Mouse (Mus musculus): ENCODE data around the gene Tmem234.

DNA sequence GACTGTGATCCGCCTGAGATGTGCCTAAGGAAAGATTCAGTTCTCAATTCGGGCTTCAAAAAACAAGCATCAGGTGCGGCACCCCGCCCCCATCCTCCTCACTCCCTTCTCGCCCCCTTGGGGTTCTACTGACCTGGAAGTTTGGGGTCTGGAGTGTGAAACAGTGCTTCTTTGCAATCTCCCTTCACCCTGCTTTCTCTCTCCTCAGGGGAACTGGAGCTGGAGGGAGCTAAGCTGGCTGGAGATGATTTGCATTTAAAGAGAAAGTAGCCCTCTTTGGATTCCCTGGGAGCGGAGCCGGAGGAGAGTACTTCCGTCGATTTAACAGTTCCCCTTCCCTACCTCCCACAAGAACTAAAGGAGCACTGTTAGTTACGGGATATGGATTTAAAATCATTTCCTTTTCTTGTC lies 23.2 kb downstream of the Tmem234 start, which contains the start of gene Ccdc28b:
- no peak for TF ChIP-seq CTCF (IDR thresholded peaks at IDR 0.05; ENCODE audit: control insufficient read depth, insufficient read depth, insufficient replicate concordance, low read depth, low read length)
- peak; percentile 27; the same call in 1 of the 2 replicates for TF ChIP-seq POLR2A (IDR thresholded peaks at IDR 0.05; ENCODE audit: control insufficient read depth, low read depth, low read length)

Data from testis, adult 2 months (tissue).